Mouse (Mus musculus) ES-Bruce4 (cell line): ENCODE results near the gene Clasrp. TPM values are rescaled to one million over a fixed set of nuclear protein-coding genes. Genes with fewer than 3 reads are reported as not detected.

Source experiments
- H3K27ac ChIP-seq: 2 replicates; pipeline ENCODE4 v1.5.1; 2012; ENCODE audit warnings: low read length, inconsistent platforms; ENCODE audit not compliant: insufficient read depth
- H3K27me3 ChIP-seq: 2 replicates; pipeline ENCODE4 v1.6.1; 2012; ENCODE audit warnings: mild to moderate bottlenecking, low read length, inconsistent platforms; ENCODE audit not compliant: control insufficient read depth, poor library complexity, insufficient read depth, severe bottlenecking
- H3K36me3 ChIP-seq: 2 replicates; pipeline ENCODE4 v1.6.1; 2012; ENCODE audit warnings: inconsistent platforms, mild to moderate bottlenecking, low read length, moderate library complexity; ENCODE audit not compliant: control insufficient read depth, poor library complexity, insufficient read depth, severe bottlenecking
- H3K4me1 ChIP-seq: one replicate; pipeline ENCODE4 v1.8.1; 2011; ENCODE audit warnings: low read length; ENCODE audit not compliant: control insufficient read depth, insufficient read depth
- H3K4me3 ChIP-seq: 2 replicates; pipeline ENCODE4 v1.5.1; 2011; ENCODE audit warnings: low read depth, mild to moderate bottlenecking, low read length
- H3K9ac ChIP-seq: 2 replicates; pipeline ENCODE4 v1.6.1; 2012; ENCODE audit warnings: low read depth, mild to moderate bottlenecking, inconsistent platforms; ENCODE audit not compliant: poor library complexity, severe bottlenecking
- H3K9me3 ChIP-seq: replicated peaks from 2 replicates; pipeline ENCODE4 v1.6.1; 2012; ENCODE audit warnings: mild to moderate bottlenecking, low read length, inconsistent platforms; ENCODE audit not compliant: control insufficient read depth, poor library complexity, insufficient read depth, severe bottlenecking
- CTCF ChIP-seq: IDR thresholded peaks from one replicate; pipeline ENCODE4 v1.8.1; 2011; ENCODE audit warnings: low read depth, low read length
- EP300 ChIP-seq: IDR thresholded peaks from 2 replicates; pipeline ENCODE4 v1.6.1; 2011; ENCODE audit warnings: low read depth, low read length; ENCODE audit not compliant: insufficient read depth
- POLR2A ChIP-seq: IDR thresholded peaks from one replicate; pipeline ENCODE4 v1.8.1; 2011; ENCODE audit warnings: low read length; ENCODE audit not compliant: insufficient read depth
- polyA plus RNA-seq: library from polyadenylated mRNA; stranded (reverse); fragments of >200 nt; gene quantifications from 2 replicates; pipeline ENCODE4 v1.2.4, GENCODE M21; 2011; ENCODE audit warnings: low read depth; ENCODE audit not compliant: missing spikeins, insufficient read depth, insufficient read length

The Clasrp gene
- polyA plus RNA-seq, 1 experiment = 52.3 TPM

GRCm38 (mm10) chr7:19580634-19581033 is 23.7 kb downstream of the Clasrp start:
- Histone ChIP-seq H3K4me1 (peaks cover 7% of the 10 kb centered on the region), H3K9ac (no peak overlapping the region), H3K27me3 (no peaks in the 10 kb centered on the region), H3K27ac (no peak overlapping the region), H3K4me3 (no peak overlapping the region), H3K36me3 (peaks cover 43% of the 10 kb centered on the region), H3K9me3 (no peaks in the 10 kb centered on the region)
- TF ChIP-seq POLR2A = no peak
- TF ChIP-seq EP300 = no peak
- no peak for TF ChIP-seq CTCF

GRCm38 (mm10) chr7:19579751-19580150 is 24.5 kb downstream of the Clasrp start:
- Histone ChIP-seq H3K27me3 (no peaks in the 10 kb centered on the region), H3K36me3 (peaks cover 40% of the 10 kb centered on the region)
- no peak for TF ChIP-seq EP300
- no peak for TF ChIP-seq CTCF
- TF ChIP-seq POLR2A = no peak

GRCm38 (mm10) chr7:19578436-19578835 is 25.9 kb downstream of the Clasrp start:
- Histone ChIP-seq H3K9me3 (no peaks in the 10 kb centered on the region), H3K27me3 (no peaks in the 10 kb centered on the region), H3K4me1 (peaks cover 9% of the 10 kb centered on the region), H3K27ac (0 out of 2 replicates have a peak overlapping the region, but pooled peaks have one; percentile 30), H3K4me3 (peak overlapping the region; percentile 70), H3K9ac (peak overlapping the region; percentile 76), H3K36me3 (peaks cover 29% of the 10 kb centered on the region)
- no peak for TF ChIP-seq CTCF

More at GRCm38 (mm10) chr7:19579751-19580150, 24.5 kb downstream of the Clasrp start:
- no peak overlapping the region for H3K9ac ChIP-seq
- H3K4me3 ChIP-seq = no peak overlapping the region; the same call in 1 of the 2 replicates
- H3K4me1 ChIP-seq = peaks cover 9% of the 10 kb centered on the region
- H3K9me3 ChIP-seq = no peaks in the 10 kb centered on the region
- no peak overlapping the region for H3K27ac ChIP-seq

- Histone ChIP-seq H3K9ac (peak overlapping the region; percentile 76), H3K27me3 (no peaks in the 10 kb centered on the region), H3K27ac (0 out of 2 replicates have a peak overlapping the region, but pooled peaks have one; percentile 30), H3K4me1 (peaks cover 9% of the 10 kb centered on the region), H3K4me3 (peak overlapping the region; percentile 70), H3K9me3 (no peaks in the 10 kb centered on the region), H3K36me3 (peaks cover 29% of the 10 kb centered on the region)
- TF ChIP-seq EP300 = no peak
- no peak for TF ChIP-seq CTCF
- no peak for TF ChIP-seq POLR2A
Observed at GRCm38 (mm10) chr7:19577877-19578414, 26.3 kb downstream of the Clasrp start.

- Histone ChIP-seq H3K36me3 (peaks cover 26% of the 10 kb centered on the region), H3K27ac (peak within 1 kb of the TSS; percentile 91), H3K9me3 (no peaks in the 10 kb centered on the region), H3K4me3 (peak within 1 kb of the TSS; percentile 70), H3K9ac (peak within 1 kb of the TSS; percentile 76), H3K27me3 (no peaks in the 10 kb centered on the region), H3K4me1 (peaks cover 9% of the 10 kb centered on the region)
- TF ChIP-seq EP300 (peak; percentile 69; the same call in 1 of the 2 replicates), CTCF (no peak), POLR2A (peak; percentile 81)
Observed at GRCm38 (mm10) chr7:19577141-19577852, 27.0 kb downstream of the Clasrp start, which contains the start of the genes Zfp296 and Gemin7. Gene Zfp296 (plus strand): TSS chr7:19577287. Gene Gemin7 (minus strand): TSS chr7:19577595.

- no peak overlapping the region for H3K4me3 ChIP-seq
- peaks cover 17% of the 10 kb centered on the region for H3K36me3 ChIP-seq
- TF ChIP-seq POLR2A (no peak), EP300 (peak; percentile 97)
- no peaks in the 10 kb centered on the region for H3K9me3 ChIP-seq
- no peaks in the 10 kb centered on the region for H3K27me3 ChIP-seq
- peak overlapping the region; percentile 91 for H3K27ac ChIP-seq
- H3K4me1 ChIP-seq = peaks cover 7% of the 10 kb centered on the region
- no peak overlapping the region for H3K9ac ChIP-seq
Observed at GRCm38 (mm10) chr7:19575559-19575958, 28.7 kb downstream of the Clasrp start.
